Comparison of ENCODE assay signal across 8 mouse cellular contexts in genomic region chr19:46254163-46254752, GRCm38 (mm10). TPM values are rescaled to one million over a fixed set of nuclear protein-coding genes. Genes with fewer than 3 reads are reported as not detected.
DNase-seq lines count a peak whose midpoint lies in the region; ATAC-seq and TF ChIP-seq lines count a peak whose summit lies in the region.

No protein-coding gene starts in this region.

- H3K27me3 ChIP-seq in heart, embryonic 12.5 days (replicated peaks) = no peaks in the 10 kb centered on the region
- H3K27me3 ChIP-seq in spleen, adult 2 months (ENCODE audit: control insufficient read depth, insufficient read depth, low read length) = no peaks in the 10 kb centered on the region

- H3K4me2 ChIP-seq in heart, embryonic 12.5 days = no peak overlapping the region

- H3K27ac ChIP-seq in heart, embryonic 12.5 days (ENCODE audit: poor library complexity, severe bottlenecking) = no peak overlapping the region
- H3K27ac ChIP-seq in spleen, adult 2 months (ENCODE audit: insufficient read depth, low read length) = no peak overlapping the region

- ATAC-seq in heart, embryonic 12.5 days (ENCODE audit: insufficient number of reproducible peaks, low FRiP score) = no peak
- peak; percentile 35 for ATAC-seq in inflammation-experienced regulatory T-cells, adult 6 months

- peak; percentile 50; the same call in 1 of the 2 replicates for TF ChIP-seq CTCF in spleen, adult 2 months (IDR thresholded peaks at IDR 0.05; ENCODE audit: extremely low read depth, insufficient read depth, insufficient read length, insufficient replicate concordance)

- intact Hi-C loops in gastrocnemius, postnatal 36 days (cut with DNase I) = loop anchor here (2.0 kb wide), 1 partner anchor 167 kb away; no protein-coding TSS in a partner anchor

- H3K4me1 ChIP-seq in heart, embryonic 12.5 days (replicated peaks) = peaks cover 7% of the 10 kb centered on the region; the same call in 1 of the 2 replicates
- no peaks in the 10 kb centered on the region for H3K4me1 ChIP-seq in spleen, adult 2 months (ENCODE audit: control insufficient read depth, insufficient read depth, insufficient read length)

- peaks cover 54% of the 10 kb centered on the region for H3K36me3 ChIP-seq in heart, embryonic 12.5 days
- peaks cover 17% of the 10 kb centered on the region for H3K36me3 ChIP-seq in spleen, adult 2 months (ENCODE audit: control insufficient read depth, insufficient read depth, low read length)

- WGBS in heart, embryonic 12.5 days = 40% methylated on average over 7 of the region's 7 CpGs
- WGBS in spleen, adult 2 months = 52% methylated on average over 7 of the region's 7 CpGs

- no peaks in the 10 kb centered on the region for H3K9me3 ChIP-seq in heart, embryonic 12.5 days (replicated peaks)

- no peak overlapping the region for H3K4me3 ChIP-seq in heart, embryonic 12.5 days
- no peak overlapping the region for H3K4me3 ChIP-seq in spleen, adult 2 months (ENCODE audit: extremely low read depth, insufficient read depth, insufficient read length)

- H3K9ac ChIP-seq in heart, embryonic 12.5 days = no peak overlapping the region

- DNase-seq in heart, adult 8-10 months (ENCODE audit: low spot score) = peak; percentile 43
- DNase-seq in spleen, adult 2 months (ENCODE audit: low read depth in 1 of 2, low spot score in 2 of 2) = peak; percentile 17 to 19
- DNase-seq in spleen, postnatal 4 days (ENCODE audit: low spot score in 2 of 2) = no peak
- peak; percentile 42 to 47 for DNase-seq in cerebellum, adult 18-20 months
- peak; percentile 42 for DNase-seq in mesoderm, embryonic 11.5 days (ENCODE audit: low read depth, low spot score)
- no peak for DNase-seq in gastrocnemius, postnatal 36 days

- TF ChIP-seq POLR2A in spleen, adult 2 months (IDR thresholded peaks at IDR 0.05; ENCODE audit: low read depth, low read length) = no peak

RNA-seq across cellular contexts. Expression of gene Nfkb2, which starts 49.9 kb away (rescaled TPM):
- 10 to 100 TPM; 17.9 to 22.3 (median 20.1) TPM for total RNA-seq in heart, adult 8-10 months (2022)
- 7.2 and 7.6 TPM in 2 replicates for polyA plus RNA-seq in heart, embryonic 12.5 days (2016; fragmentation: Nextera tagmentation; extraction: Ambion mirVana)
- polyA plus RNA-seq in spleen, adult 2 months (2012; rRNA removed) = 145 and 196 TPM in 2 replicates
- 10 to 100 TPM; 15.7 to 27.8 (median 20.7) TPM for polyA plus RNA-seq in inflammation-experienced regulatory T-cells, adult 6 months (2017; shearing (Covaris generic))
- 1 to 10 TPM; 7.3 to 8.6 TPM for total RNA-seq in gastrocnemius, postnatal 36 days (2021)

Comparison
In these comparisons a context has a peak if more than half of its experiments do, and no peak if none do; other contexts are left out.
1. DNase-seq: peak in heart, adult 8-10 months (single experiment), spleen, adult 2 months (2 of 2), cerebellum, adult 18-20 months (2 of 2) and mesoderm, embryonic 11.5 days (single experiment); none in spleen, postnatal 4 days (0 of 2) and gastrocnemius, postnatal 36 days (0 of 2).